Mouse (Mus musculus) lung, postnatal 0 days (tissue): ENCODE data around the gene Crhr1.

Experiments used
- CTCF ChIP-seq: IDR thresholded peaks from 2 replicates; pipeline ENCODE4 v1.5.1; 2016; ENCODE audit warnings: antibody characterized with exemption, mild to moderate bottlenecking
- EP300 ChIP-seq: IDR thresholded peaks from 2 replicates; pipeline ENCODE4 v1.6.1; 2016; ENCODE audit warnings: antibody characterized with exemption, mild to moderate bottlenecking, control low read depth

GRCm38 (mm10) chr11:104186135-104186836, 53.6 kb downstream of the Crhr1 start, which contains the start of gene Sppl2c:
- TF ChIP-seq CTCF (no peak), EP300 (no peak)
